8 mouse cellular contexts compared by ENCODE assay signal in genomic region chr9:75282830-75283229, GRCm38 (mm10). TPM values are rescaled to one million over a fixed set of nuclear protein-coding genes. Genes with fewer than 3 reads are reported as not detected.
DNase-seq lines count a peak whose midpoint lies in the region; ATAC-seq and TF ChIP-seq lines count a peak whose summit lies in the region.

No protein-coding gene starts in this region.

- no peak overlapping the region for H3K9ac ChIP-seq in kidney, embryonic 16.5 days (replicated peaks; ENCODE audit: low read length)
- no peak overlapping the region for H3K9ac ChIP-seq in lung, postnatal 0 days (replicated peaks; ENCODE audit: low read depth)

- no peak overlapping the region for H3K4me2 ChIP-seq in kidney, embryonic 16.5 days (replicated peaks; ENCODE audit: low read depth, low read length)
- no peak overlapping the region for H3K4me2 ChIP-seq in lung, postnatal 0 days (replicated peaks; ENCODE audit: low read depth, low read length)

- ATAC-seq in kidney, embryonic 16.5 days (ENCODE audit: low FRiP score, low TSS enrichment): peak; percentile 23; the same call in 1 of the 2 replicates
- ATAC-seq in lung, postnatal 0 days: no peak; the same call in 1 of the 2 replicates

- no peak for TF ChIP-seq EP300 in lung, postnatal 0 days (IDR thresholded peaks at IDR 0.05)

- H3K4me3 ChIP-seq in bone marrow, adult 2 months (replicated peaks; ENCODE audit: control insufficient read depth, low read depth, low read length): no peak overlapping the region
- H3K4me3 ChIP-seq in kidney, embryonic 16.5 days (ENCODE audit: low read length): no peak overlapping the region
- no peak overlapping the region for H3K4me3 ChIP-seq in lung, postnatal 0 days (ENCODE audit: low read depth, low read length)

- H3K36me3 ChIP-seq in kidney, embryonic 16.5 days (ENCODE audit: insufficient read depth, low read length): no peaks in the 10 kb centered on the region
- 0 out of 2 replicates have a peak, but pooled peaks cover 6% of the 10 kb centered on the region for H3K36me3 ChIP-seq in lung, postnatal 0 days (ENCODE audit: insufficient read depth, low read length)

- no peaks in the 10 kb centered on the region for H3K9me3 ChIP-seq in kidney, embryonic 16.5 days (ENCODE audit: low read length)
- no peaks in the 10 kb centered on the region for H3K9me3 ChIP-seq in lung, postnatal 0 days (ENCODE audit: low read length)

- peak; percentile 71 for TF ChIP-seq CTCF in bone marrow, adult 2 months (IDR thresholded peaks at IDR 0.05; ENCODE audit: control insufficient read depth, insufficient read depth, low read length)
- TF ChIP-seq CTCF in lung, postnatal 0 days (IDR thresholded peaks at IDR 0.05): peak; percentile 81

- TF ChIP-seq POLR2A in bone marrow, adult 2 months (IDR thresholded peaks at IDR 0.05; ENCODE audit: borderline replicate concordance, control insufficient read depth, low read depth, low read length): no peak

- no peaks in the 10 kb centered on the region for H3K4me1 ChIP-seq in bone marrow, adult 2 months (ENCODE audit: control insufficient read depth, insufficient read depth, low read length)
- no peaks in the 10 kb centered on the region for H3K4me1 ChIP-seq in kidney, embryonic 16.5 days (ENCODE audit: insufficient read depth, low read length)
- H3K4me1 ChIP-seq in lung, postnatal 0 days (ENCODE audit: insufficient read depth, low read depth, low read length): no peaks in the 10 kb centered on the region

- H3K27me3 ChIP-seq in kidney, embryonic 16.5 days (ENCODE audit: insufficient read depth, low read length): no peaks in the 10 kb centered on the region
- H3K27me3 ChIP-seq in lung, postnatal 0 days (replicated peaks; ENCODE audit: insufficient read depth, low read length): no peaks in the 10 kb centered on the region

- WGBS in bone marrow, adult 2 months: 13% methylated on average over 3 of the region's 3 CpGs
- WGBS in kidney, embryonic 16.5 days: 14% methylated on average over 3 of the region's 3 CpGs
- 10% methylated on average over 3 of the region's 3 CpGs for WGBS in lung, postnatal 0 days

- DNase-seq in adrenal gland, adult (ENCODE audit: inconsistent age in 2 of 2, low spot score in 1 of 2): peak; percentile 50 to 83
- no peak for DNase-seq in adrenal gland, postnatal 4 days (ENCODE audit: low spot score in 2 of 2)
- peak; percentile 54 to 66 for DNase-seq in B cell, adult 2 months
- DNase-seq in fibroblast of lung, adult 2 months (ENCODE audit: low read depth): peak; percentile 47
- DNase-seq in lung, postnatal 0 days (ENCODE audit: low spot score): peak; percentile 65
- peak; percentile 45 for DNase-seq in right cerebral cortex, postnatal 25 days

- H3K27ac ChIP-seq in bone marrow, adult 2 months (ENCODE audit: control insufficient read depth, insufficient read depth, low read depth, low read length, poor library complexity): no peak overlapping the region
- H3K27ac ChIP-seq in kidney, embryonic 16.5 days (ENCODE audit: low read length): no peak overlapping the region
- no peak overlapping the region for H3K27ac ChIP-seq in lung, postnatal 0 days (ENCODE audit: low read length)

RNA-seq across cellular contexts. Expression of gene Gnb5, which starts 23.3 kb away (rescaled TPM):
- 10 to 100 TPM; 33.8 to 37.2 TPM for total RNA-seq in adrenal gland, postnatal 4 days (2021)
- polyA plus RNA-seq in bone marrow, adult 2 months (2011; ENCODE audit: insufficient read depth, insufficient read length, low replicate concordance, missing spikeins): 5.2 TPM in 1 of 2 replicates, not detected in the other
- polyA plus RNA-seq in kidney, embryonic 16.5 days (2015; fragmentation: Nextera tagmentation; extraction: Ambion mirVana): 30.3 and 30.9 TPM in 2 replicates
- 10.7 and 11.5 TPM in 2 replicates for polyA plus RNA-seq in lung, postnatal 0 days (2015; fragmentation: Nextera tagmentation; extraction: Ambion mirVana)

RNA-seq across cellular contexts. Expression of gene Myo5c, which starts 51.0 kb away (rescaled TPM):
- total RNA-seq in adrenal gland, postnatal 4 days (2021): 1 to 10 TPM; 1.8 to 5.0 TPM
- 1.2 TPM in 1 of 2 replicates, not detected in the other for polyA plus RNA-seq in bone marrow, adult 2 months (2011; ENCODE audit: insufficient read depth, insufficient read length, low replicate concordance, missing spikeins)
- polyA plus RNA-seq in kidney, embryonic 16.5 days (2015; fragmentation: Nextera tagmentation; extraction: Ambion mirVana): 4.0 and 5.0 TPM in 2 replicates
- polyA plus RNA-seq in lung, postnatal 0 days (2015; fragmentation: Nextera tagmentation; extraction: Ambion mirVana): 35.0 and 39.2 TPM in 2 replicates

Comparison
In these comparisons a context has a peak if more than half of its experiments do, and no peak if none do; other contexts are left out.
1. DNase-seq: peak in adrenal gland, adult (2 of 2), B cell, adult 2 months (2 of 2), fibroblast of lung, adult 2 months (single experiment), lung, postnatal 0 days (single experiment) and right cerebral cortex, postnatal 25 days (single experiment); none in adrenal gland, postnatal 4 days (0 of 2).